Mouse (Mus musculus) megakaryocyte, adult 5-6 weeks (primary cell): ENCODE measurements around the gene Hs3st5. TPM values are rescaled to one million over a fixed set of nuclear protein-coding genes. Genes with fewer than 3 reads are reported as not detected.
"Not testable (repeated sequence)": the region's sequence is repeated elsewhere in the genome, so short reads cannot be mapped to it uniquely, and the experiment has no call there.

ENCODE experiments used
- ATAC-seq: 2 replicates; pipeline ENCODE4 v1.8.0; 2016; ENCODE audit warnings: mild to moderate bottlenecking, inconsistent platforms; ENCODE audit not compliant: poor library complexity, severe bottlenecking
- total RNA-seq, 2 experiments: library from RNA; stranded (forward) in 1 of 2; stranded (reverse) in 1 of 2; fragments of 153-499, 151-499 nt in 1 of 2; fragments of 221-1000, 200-1000 nt in 1 of 2; gene quantifications; 2 replicates each; pipeline versions ENCODE4 v1.2.3 to v1.2.4; 2015 to 2017

The Hs3st5 gene
- total RNA-seq, 2 experiments from 2014 or later = not detected

DNA sequence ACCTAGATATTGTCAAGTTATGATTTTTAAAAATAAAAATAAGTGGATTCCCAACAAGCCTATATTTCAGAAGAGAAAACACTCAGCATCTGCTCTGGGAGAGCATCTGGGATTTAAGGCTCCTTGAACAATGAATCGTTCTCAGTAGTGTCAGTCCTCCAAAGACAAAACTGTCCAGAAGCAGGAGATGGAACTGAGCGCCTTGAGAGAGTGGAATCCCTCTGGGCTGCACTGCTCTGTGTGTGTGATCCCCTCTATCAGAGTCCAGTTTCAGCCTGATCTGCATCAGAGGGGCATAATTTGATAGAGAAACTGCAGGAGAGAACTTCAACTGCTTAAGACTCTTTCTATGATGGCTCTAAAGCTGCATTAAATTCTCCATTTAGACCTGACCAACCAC is 49.5 kb downstream of the Hs3st5 start:
- no peak for ATAC-seq

DNA sequence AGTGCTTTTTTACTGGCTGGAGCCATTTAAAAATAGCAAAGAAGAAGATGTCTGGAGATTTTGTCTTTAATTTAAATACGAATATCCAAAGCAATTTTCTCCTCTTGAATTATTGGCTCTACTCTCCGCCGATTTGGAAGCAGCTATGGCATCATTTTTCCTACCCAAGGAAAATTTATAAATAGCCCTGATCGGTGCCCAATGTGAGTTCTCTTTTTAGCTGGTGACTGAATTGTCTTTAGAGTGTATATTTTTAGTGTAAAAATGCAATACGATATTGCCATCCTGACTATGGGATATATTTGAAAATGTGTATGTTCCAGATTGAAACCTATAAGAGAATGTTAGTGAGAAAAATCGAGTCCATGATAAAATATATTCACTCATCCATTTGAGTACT is 51.1 kb downstream of the Hs3st5 start:
- ATAC-seq = no peak

GRCm38 (mm10) chr10:36558736-36559135 is 52.1 kb downstream of the Hs3st5 start:
- ATAC-seq = no peak

DNA sequence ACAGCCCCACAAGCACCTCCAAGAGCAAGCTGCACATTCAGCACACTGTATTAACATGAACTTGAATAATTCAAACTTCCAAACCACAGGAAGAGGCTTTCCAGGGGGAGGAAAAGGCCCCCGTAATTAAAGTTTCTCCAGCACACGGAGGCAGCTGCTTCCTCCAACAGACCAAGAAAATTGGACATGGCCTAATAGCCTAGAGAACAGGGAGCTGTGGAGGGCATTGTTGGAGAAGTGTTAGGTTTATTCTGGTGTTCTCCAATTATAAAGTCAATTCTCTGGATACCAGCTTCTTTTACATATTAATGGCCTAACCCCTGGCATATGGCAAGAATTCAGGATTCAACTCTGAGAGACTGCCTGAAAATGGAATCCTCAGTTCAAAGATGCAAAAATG is 60.6 kb downstream of the Hs3st5 start:
- no peak for ATAC-seq

GRCm38 (mm10) chr10:36572540-36572939 is 65.9 kb downstream of the Hs3st5 start:
- no peak for ATAC-seq

- ATAC-seq = no peak
Measured at GRCm38 (mm10) chr10:36578375-36579145, 71.9 kb downstream of the Hs3st5 start.

DNA sequence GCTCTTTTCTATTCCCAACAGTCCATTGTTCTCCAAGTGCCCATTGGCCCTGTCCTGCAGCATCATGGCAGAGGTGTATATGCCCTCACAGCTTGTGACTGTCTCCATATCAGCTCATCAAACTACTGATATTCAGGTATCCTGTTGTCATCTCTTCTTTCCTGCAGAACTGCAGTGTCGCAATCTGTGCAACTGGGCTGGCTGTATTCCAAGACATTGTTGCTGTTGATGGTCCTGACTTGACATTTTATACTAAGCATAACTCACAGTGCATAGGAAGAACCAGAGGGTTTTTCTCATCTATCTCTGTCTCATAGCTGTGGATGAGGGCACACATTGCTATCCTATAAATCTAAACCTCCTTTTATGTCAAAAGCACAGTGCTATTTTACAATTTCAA is 103.8 kb downstream of the Hs3st5 start:
- ATAC-seq = no peak

DNA sequence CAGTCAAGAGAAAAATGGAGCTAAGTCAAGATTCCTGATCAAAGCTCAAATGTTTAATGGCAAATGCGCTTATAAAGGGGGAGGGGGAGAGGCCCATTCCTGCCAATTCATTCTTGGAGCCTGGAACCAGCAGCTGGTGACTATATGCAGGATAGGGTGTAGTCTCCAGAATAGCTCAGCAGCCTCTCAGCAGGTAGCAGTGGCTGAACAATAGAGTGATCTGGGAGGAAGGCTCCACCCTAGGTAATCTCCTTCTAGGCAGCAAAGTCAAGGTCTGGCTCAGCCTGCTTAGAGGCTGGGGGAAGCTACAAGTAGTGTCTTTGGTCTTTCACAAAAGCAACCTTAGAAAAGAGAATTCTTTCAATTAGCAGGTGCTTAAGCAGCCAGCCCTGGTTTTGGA is 104.8 kb downstream of the Hs3st5 start:
- not testable (repeated sequence) for ATAC-seq

DNA sequence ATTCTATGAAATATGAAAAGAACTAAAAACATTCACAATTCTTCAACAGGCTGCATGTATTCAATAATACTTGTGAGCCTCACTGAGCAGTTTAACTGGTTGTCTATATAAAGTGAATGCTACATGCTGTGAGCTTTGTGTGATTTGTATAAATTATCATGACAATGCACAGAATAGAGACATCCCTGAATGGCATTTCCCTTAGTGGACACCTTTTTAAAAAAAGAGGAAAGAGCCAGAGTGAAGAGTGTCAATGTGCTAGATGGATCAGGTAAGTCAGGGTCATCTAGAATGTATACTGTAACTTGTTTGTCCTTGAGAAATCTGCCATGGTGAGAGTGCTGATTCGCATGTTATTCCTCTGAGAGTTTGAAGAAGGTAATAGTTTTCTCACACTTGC is 116.4 kb downstream of the Hs3st5 start:
- ATAC-seq = no peak

DNA sequence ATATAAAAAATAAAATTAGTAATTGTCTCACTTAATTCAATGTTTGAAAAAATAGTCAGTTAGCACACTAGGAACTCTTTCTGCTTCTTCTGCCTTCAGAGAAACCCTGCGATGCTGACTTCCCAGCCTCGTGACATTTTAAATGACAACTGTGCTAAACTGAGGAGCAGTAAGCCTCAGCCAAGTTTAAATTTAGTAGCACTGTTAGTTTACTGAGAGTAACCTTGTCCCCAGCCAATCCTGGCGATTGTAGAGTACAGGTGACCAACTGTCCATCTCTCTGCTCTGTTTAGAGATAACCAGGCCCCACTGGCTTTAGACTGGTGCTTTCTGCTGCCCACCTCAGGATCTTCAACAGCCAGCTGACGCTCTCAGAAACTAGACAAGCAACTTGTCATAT is 121.3 kb downstream of the Hs3st5 start:
- ATAC-seq = no peak

GRCm38 (mm10) chr10:36631746-36632145 is 125.1 kb downstream of the Hs3st5 start:
- ATAC-seq = no peak

DNA sequence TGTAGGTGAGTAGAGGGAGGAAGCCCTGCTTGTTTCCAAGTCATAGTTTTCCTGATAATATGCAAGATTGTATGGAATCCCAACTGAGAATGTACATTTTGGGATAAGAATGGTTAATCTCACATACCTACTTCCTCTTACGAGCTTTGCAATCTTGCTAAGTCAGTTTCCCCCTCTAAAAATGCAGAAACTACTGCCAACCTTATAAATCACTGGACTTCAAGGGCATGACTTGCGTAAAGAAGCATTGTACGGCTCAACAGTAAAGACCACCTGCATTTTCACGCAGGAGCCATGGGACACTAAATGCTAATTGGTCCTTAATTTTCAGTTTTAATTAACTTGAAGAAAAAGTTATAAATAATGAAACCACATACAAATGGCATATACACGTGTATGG is 144.0 kb downstream of the Hs3st5 start:
- no peak for ATAC-seq

DNA sequence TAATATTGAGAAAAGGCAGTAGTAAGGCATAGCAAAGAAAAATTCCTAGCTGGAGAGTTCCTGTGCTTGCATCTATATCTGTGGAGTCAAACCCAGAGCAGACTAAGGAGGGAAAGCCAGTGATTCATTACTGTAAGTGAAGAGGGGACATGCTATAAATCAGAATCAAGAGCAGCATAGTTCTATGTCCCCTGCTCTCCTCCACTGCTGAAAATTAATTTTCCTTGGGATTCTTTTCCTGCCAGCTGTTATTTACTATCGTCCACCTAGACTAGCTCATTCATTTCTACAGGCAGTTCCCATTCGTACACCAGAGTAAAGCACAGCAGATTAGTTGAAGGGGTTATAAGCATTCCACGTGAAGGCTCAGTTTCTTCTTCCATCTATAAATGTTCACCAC is 207.4 kb downstream of the Hs3st5 start:
- ATAC-seq = no peak

DNA sequence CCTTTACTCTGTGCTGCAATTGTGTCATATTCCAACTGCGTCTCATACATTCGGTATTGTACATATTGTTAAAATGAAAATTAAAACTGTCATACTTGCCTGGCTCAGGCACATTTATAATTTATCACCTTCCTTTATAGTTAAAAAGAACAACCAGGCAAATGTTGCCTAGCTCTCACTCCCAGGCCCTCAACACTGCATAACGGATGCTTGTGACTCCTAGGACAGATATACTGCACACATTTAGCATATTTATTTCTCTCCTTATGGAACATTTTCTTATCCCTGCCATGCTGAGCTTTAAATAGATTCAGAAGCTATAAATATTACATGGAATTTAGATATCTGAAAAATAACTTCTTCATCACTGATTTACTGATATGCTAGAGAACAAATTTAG is 219.6 kb downstream of the Hs3st5 start:
- ATAC-seq = no peak

GRCm38 (mm10) chr10:36729361-36730098 is 222.9 kb downstream of the Hs3st5 start:
- ATAC-seq = no peak

DNA sequence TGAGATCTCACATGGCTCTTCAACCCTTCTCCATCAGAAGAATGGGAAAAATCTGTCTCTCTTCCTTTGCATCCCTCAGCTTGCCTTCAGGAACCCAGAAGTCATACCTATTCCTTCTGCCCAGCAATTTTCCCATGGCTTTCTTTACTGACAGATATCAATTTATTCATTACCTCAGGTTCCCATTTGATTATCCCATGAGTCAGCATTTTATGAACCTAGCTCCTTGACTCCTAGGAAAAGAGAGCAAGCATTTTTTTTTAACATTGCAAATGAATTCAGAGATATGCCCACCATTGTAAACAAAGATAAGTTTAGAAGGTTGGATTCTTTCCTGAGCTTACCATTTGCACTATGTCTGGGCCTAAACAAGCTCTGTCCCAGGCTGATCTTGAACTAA is 232.8 kb downstream of the Hs3st5 start:
- no peak for ATAC-seq

GRCm38 (mm10) chr10:36750021-36750420 is 243.4 kb downstream of the Hs3st5 start:
- ATAC-seq = no peak

DNA sequence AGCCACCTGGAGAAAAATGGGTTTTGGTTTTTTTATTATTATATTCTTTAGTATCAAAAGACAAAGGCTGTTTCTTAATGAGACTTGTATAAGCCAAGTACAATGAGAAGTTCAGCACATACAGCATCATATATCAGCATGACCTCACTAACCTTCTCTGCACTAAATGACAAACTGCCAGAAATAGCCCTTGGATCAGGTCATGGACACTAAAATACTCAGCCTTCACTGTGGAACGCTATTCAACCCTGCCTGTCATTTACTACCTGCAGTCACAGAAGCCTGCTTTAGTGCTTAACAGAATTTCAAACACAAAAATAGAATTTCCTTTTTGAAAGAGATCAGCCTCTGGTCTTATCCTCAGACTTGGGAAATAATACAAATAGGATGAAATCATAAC is 247.9 kb downstream of the Hs3st5 start:
- no peak for ATAC-seq

DNA sequence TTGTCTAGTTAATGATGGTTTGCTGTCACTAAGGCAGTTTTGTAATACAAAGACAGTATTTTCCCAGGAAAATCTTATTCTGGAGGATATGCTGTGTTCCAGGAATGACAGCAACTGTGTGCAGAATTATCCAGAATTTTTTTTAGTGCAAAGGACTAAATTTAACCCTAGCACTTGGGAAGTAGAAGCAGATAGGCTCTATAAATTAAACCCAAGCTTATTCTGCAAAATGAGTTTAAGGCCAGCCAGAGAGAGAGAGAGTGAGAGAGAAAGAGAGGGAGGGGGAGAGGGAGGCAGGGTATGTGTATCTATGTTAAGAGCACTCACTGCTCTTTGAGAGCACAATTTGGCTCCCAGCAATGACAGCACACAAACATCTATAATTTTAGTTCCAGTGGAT is 267.0 kb downstream of the Hs3st5 start:
- no peak for ATAC-seq

- no peak for ATAC-seq
Measured at GRCm38 (mm10) chr10:36774898-36775297, 268.3 kb downstream of the Hs3st5 start.

DNA sequence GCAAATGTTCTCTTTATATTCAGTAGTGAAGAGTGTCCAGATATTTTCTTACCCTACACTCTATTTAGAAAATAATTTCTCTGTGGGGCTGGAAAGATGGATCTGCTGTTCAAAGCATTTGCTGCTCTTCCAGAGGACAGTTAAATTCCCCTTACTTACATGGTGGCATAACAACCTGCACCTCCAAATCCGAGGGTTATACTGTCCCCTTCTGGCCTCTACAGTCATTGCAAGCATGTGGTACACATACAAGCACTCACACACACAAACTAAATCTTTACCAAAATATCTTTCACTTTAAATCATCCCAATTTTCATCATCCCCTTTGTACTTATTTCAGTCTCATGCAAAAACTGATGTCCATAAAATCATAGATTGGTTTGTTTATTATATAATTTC is 275.0 kb downstream of the Hs3st5 start:
- no peak for ATAC-seq

GRCm38 (mm10) chr10:36786970-36787369 is 280.4 kb downstream of the Hs3st5 start:
- no peak for ATAC-seq
